Mouse (Mus musculus) testis, adult 2 months (tissue): ENCODE results near the gene Olfr1361. TPM values are rescaled to one million over a fixed set of nuclear protein-coding genes. Genes with fewer than 3 reads are reported as not detected.

Experiments used
- H3K27ac ChIP-seq: fragments of 200-500 bp; 2 replicates; pipeline ENCODE4 v1.5.1; 2012; ENCODE audit warnings: low read depth, low read length; ENCODE audit not compliant: control insufficient read depth, insufficient read depth
- H3K27me3 ChIP-seq: fragments of 200-500 bp; 2 replicates; pipeline ENCODE4 v1.6.1; 2012; ENCODE audit warnings: mild to moderate bottlenecking, low read length, moderate library complexity; ENCODE audit not compliant: control insufficient read depth, insufficient read depth
- H3K36me3 ChIP-seq: fragments of 200-500 bp; 2 replicates; pipeline ENCODE4 v1.6.1; 2012; ENCODE audit warnings: mild to moderate bottlenecking, low read length; ENCODE audit not compliant: control insufficient read depth, insufficient read depth
- H3K4me1 ChIP-seq: fragments of 200-500 bp; 2 replicates; pipeline ENCODE4 v1.6.1; 2012; ENCODE audit warnings: low read length; ENCODE audit not compliant: control insufficient read depth, insufficient read depth
- H3K4me3 ChIP-seq: fragments of 200-500 bp; 2 replicates; pipeline ENCODE4 v1.5.1; 2012; ENCODE audit warnings: low read depth, mild to moderate bottlenecking, low read length, moderate library complexity, mixed read lengths; ENCODE audit not compliant: control insufficient read depth
- CTCF ChIP-seq: fragments of 200-500 bp; IDR thresholded peaks from 2 replicates; pipeline ENCODE4 v1.5.1; 2012; ENCODE audit warnings: low read depth, mild to moderate bottlenecking, inconsistent platforms, low read length, moderate library complexity; ENCODE audit not compliant: control insufficient read depth, insufficient read depth, insufficient replicate concordance
- POLR2A ChIP-seq: fragments of 200-500 bp; IDR thresholded peaks from 2 replicates; pipeline ENCODE4 v1.6.1; 2012; ENCODE audit warnings: low read depth, mild to moderate bottlenecking, inconsistent platforms, low read length, moderate library complexity; ENCODE audit not compliant: control insufficient read depth
- polyA plus RNA-seq: library from polyadenylated mRNA; depleted of rRNA; stranded (reverse); fragments of >200 nt; gene quantifications from 2 replicates; pipeline ENCODE4 v1.2.3, GENCODE M21; 2012; rRNA removed

Olfr1361 gene
- polyA plus RNA-seq, 1 experiment, result 0.19 TPM

DNA sequence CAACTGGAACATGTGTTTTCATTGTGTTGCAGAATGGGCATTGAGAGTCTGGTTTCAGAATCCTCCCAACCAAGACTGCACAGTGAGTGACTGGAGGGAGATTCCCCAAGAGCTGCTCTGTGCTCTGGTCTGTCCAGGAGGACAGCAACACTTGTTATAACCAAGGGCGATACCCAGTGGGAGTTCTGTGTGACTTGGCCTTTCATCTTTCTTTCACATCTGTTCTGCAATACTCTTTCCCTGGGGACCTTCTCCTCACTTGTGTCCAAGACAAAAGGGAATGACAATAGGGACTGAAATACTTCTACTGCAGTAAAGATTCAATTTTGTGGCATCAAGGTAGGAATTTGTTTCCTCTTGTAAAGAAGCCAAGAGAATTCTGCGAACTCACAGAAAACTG, 20.8 kb downstream of the Olfr1361 start, which contains the start of gene Olfr11:
Olfr11 (minus strand) TSS at position 101 of the 400 bp plus-strand sequence.
- TF ChIP-seq CTCF (no peak), POLR2A (no peak)
- Histone ChIP-seq H3K36me3 (no peaks in the 10 kb centered on the region), H3K4me1 (no peaks in the 10 kb centered on the region), H3K27me3 (no peaks in the 10 kb centered on the region), H3K27ac (no peak within 1 kb of the TSS), H3K4me3 (no peak within 1 kb of the TSS)

GRCm38 (mm10) chr13:21613922-21614321, 49.3 kb downstream of the Olfr1361 start, which contains the start of gene Olfr1362:
Gene Olfr1362 (minus strand): TSS chr13:21614022.
- Histone ChIP-seq H3K4me1 (no peaks in the 10 kb centered on the region), H3K4me3 (no peak within 1 kb of the TSS), H3K27me3 (no peaks in the 10 kb centered on the region), H3K36me3 (no peaks in the 10 kb centered on the region), H3K27ac (no peak within 1 kb of the TSS)
- TF ChIP-seq CTCF, result no peak

Other genes with a start within 250 kb of the Olfr1361 start
- gene Pgbd1, start 222.3 kb downstream of the Olfr1361 start, polyA plus RNA-seq, result 5.2 and 5.5 TPM in 2 replicates
- 4.9 and 5.2 TPM in 2 replicates for gene Zscan26, start 209.7 kb downstream of the Olfr1361 start, polyA plus RNA-seq
- gene Nkapl, start 194.9 kb downstream of the Olfr1361 start, polyA plus RNA-seq, result 32.4 and 38.1 TPM in 2 replicates
- gene Zkscan4, start 184.5 kb downstream of the Olfr1361 start, polyA plus RNA-seq, result 0.18 and 0.23 TPM in 2 replicates
- not detected in 2 replicates for gene Gm10065, start 183.9 kb downstream of the Olfr1361 start, polyA plus RNA-seq
- 2.8 and 3.2 TPM in 2 replicates for gene AK157302, start 168.2 kb downstream of the Olfr1361 start, polyA plus RNA-seq
- gene Gm11273, start 162.0 kb downstream of the Olfr1361 start, polyA plus RNA-seq, result 6.4 and 6.6 TPM in 2 replicates
- gene Zkscan8, start 132.3 kb downstream of the Olfr1361 start, polyA plus RNA-seq, result 1.3 and 1.7 TPM in 2 replicates
- not detected in 2 replicates for gene Olfr1366, start 120.6 kb downstream of the Olfr1361 start, polyA plus RNA-seq
- gene Olfr1535, start 103.5 kb downstream of the Olfr1361 start, polyA plus RNA-seq, result not detected in 2 replicates
- not detected in 2 replicates for gene Olfr1364, start 81.6 kb downstream of the Olfr1361 start, polyA plus RNA-seq
- gene Olfr1362, start 49.4 kb downstream of the Olfr1361 start, polyA plus RNA-seq, result not detected in 2 replicates
- 0.04 TPM in 1 of 2 replicates, not detected in the other for gene Olfr11, start 20.9 kb downstream of the Olfr1361 start, polyA plus RNA-seq
- 0.07 TPM in 1 of 2 replicates, not detected in the other for gene Olfr1360, start 14.0 kb upstream of the Olfr1361 start, polyA plus RNA-seq
- gene Olfr1359, start 34.7 kb upstream of the Olfr1361 start, polyA plus RNA-seq, result 0.35 and 0.38 TPM in 2 replicates
- gene Hist1h2bl, start 52.8 kb upstream of the Olfr1361 start, polyA plus RNA-seq, result 3.2 and 3.6 TPM in 2 replicates
- gene Hist1h2ai, start 53.0 kb upstream of the Olfr1361 start, polyA plus RNA-seq, result 2.0 and 6.1 TPM in 2 replicates
- gene Hist1h3h, start 54.3 kb upstream of the Olfr1361 start, polyA plus RNA-seq, result 14.7 and 20.5 TPM in 2 replicates
- gene Hist1h2bm, start 58.7 kb upstream of the Olfr1361 start, polyA plus RNA-seq, result 6.1 and 6.2 TPM in 2 replicates
- 6.1 and 7.6 TPM in 2 replicates for gene Hist1h4j, start 71.7 kb upstream of the Olfr1361 start, polyA plus RNA-seq
- gene Hist1h4k, start 87.1 kb upstream of the Olfr1361 start, polyA plus RNA-seq, result 37.3 and 40.8 TPM in 2 replicates
- gene Hist1h2ak, start 90.4 kb upstream of the Olfr1361 start, polyA plus RNA-seq, result 2.4 and 3.9 TPM in 2 replicates
- gene Hist1h2bn, start 90.7 kb upstream of the Olfr1361 start, polyA plus RNA-seq, result 2.3 and 3.0 TPM in 2 replicates
- gene Hist1h1b, start 117.2 kb upstream of the Olfr1361 start, polyA plus RNA-seq, result 0.36 TPM in 1 of 2 replicates, not detected in the other
- 5.8 and 7.4 TPM in 2 replicates for gene Hist1h3i, start 120.0 kb upstream of the Olfr1361 start, polyA plus RNA-seq
- 1.8 and 2.1 TPM in 2 replicates for gene Hist1h2an, start 123.8 kb upstream of the Olfr1361 start, polyA plus RNA-seq
- 155 and 156 TPM in 2 replicates for gene Hist1h2bp, start 124.1 kb upstream of the Olfr1361 start, polyA plus RNA-seq
- 28.8 and 32.6 TPM in 2 replicates for gene Hist1h2bq, start 146.8 kb upstream of the Olfr1361 start, polyA plus RNA-seq
- not detected in 2 replicates for gene Hist1h2ao, start 147.1 kb upstream of the Olfr1361 start, polyA plus RNA-seq
- not detected in 2 replicates for gene Hist1h4m, start 148.4 kb upstream of the Olfr1361 start, polyA plus RNA-seq
- 32.2 and 38.8 TPM in 2 replicates for gene Hist1h4n, start 168.8 kb upstream of the Olfr1361 start, polyA plus RNA-seq
- gene Hist1h2ap, start 170.1 kb upstream of the Olfr1361 start, polyA plus RNA-seq, result 7.4 and 12.0 TPM in 2 replicates
- 26.8 and 30.6 TPM in 2 replicates for gene Hist1h2br, start 170.4 kb upstream of the Olfr1361 start, polyA plus RNA-seq